Mouse (Mus musculus) brain, adult 2 months (tissue): ENCODE results near the gene Sctr.
A peak's percentile ranks its signal among the peaks of the same experiment; 100 is the strongest.

Experiments
- DNase-seq: peaks from one replicate; pipeline ENCODE4 v3.0.0; 2011; ENCODE audit warnings: low read depth, low spot score

Sctr gene

DNA sequence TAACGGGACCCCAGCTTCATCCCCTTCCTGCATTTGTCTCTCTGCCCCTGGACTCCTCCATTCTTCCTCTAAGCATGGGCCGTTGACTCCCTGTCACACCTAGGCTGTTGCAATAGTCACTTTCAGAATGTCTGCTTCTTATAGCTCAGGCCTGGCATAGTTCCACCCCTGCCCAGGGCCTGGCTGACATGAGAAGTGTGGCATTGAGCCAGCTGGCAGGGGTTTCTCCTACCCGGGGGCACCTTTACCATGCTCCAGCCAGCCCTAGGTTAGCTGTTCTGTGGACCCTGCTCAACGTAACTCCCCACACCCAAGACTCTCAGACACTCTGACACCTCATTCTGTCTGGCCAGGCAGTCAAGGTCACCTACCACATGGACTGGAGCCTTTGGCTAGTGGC, 21.0 kb downstream of the Sctr start:
- DNase-seq, result no peak

GRCm38 (mm10) chr1:120030474-120030873, 23.8 kb downstream of the Sctr start:
- DNase-seq, result peak; percentile 78

DNA sequence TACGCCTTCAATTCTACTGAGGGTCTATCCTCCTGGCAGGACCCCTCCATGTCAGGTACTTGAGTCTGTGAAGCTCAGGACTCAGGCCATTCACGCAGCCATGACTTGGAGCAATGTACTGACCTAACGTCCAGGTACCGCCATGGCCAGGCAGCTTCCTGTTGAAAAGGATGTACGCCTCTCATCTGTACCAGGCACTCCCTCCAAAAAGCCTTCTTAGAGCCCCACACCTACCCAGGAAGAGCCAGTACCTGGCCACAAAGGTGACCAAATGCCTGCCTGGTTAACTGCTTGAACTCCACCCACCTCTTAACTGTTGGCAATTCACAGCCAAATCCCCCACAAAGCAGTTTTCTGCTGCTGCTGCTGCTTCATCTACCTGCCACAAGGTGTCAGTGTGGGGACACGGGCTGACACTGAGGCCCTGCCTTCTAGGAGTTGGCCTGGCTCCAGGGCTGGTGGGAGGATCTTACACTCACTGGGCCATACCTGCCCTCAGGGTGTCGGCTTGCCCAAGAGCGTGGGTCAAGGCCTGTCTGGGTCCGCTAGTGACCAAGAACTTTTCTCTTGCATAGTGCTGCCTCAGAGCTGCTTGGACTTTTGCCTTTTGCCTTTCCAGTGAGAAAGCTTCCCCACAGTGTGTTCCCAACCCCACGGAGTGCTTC, 26.2 kb downstream of the Sctr start:
- DNase-seq, result peak; percentile 82

DNA sequence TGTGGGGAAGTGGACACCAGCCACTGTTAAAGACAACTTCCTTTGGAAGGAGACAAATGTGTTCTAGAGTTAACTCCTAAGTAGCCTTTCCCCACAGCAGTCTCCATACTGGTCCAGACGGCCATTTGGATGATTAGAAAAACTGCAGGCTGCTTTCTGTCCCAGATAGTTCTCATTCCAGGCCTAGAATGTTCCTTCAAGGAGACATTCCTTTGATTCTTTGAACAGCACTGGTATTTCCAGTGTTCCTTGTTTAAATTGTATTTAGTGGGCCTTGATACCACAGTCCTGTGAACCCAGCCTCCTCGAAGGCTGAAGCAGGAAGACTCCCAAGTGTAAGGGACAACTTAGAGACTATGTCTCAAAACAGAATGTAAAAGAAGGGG, 26.8 kb downstream of the Sctr start:
- DNase-seq, result no peak

DNA sequence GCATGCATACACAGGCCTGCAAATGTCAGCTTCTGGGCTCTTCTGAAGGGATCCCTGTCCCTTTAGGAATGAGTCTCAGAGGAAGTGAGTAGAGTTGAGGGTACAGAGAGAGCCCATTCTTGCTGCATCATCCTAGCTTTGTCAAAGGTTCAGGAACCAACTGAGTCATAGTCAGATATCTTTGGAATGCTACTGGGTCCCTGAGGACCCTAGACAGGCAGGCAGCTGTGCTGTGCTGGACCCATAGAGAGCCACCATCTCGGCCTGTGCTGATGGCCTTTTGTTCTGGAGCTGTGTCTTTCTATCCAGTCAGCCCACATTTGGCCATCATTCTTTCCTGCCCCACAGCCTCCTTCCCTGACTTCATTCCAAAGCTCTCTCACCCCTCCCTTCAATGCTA, 28.1 kb downstream of the Sctr start:
- no peak for DNase-seq

- DNase-seq, result no peak
These were observed 28.9 kb downstream of the Sctr start for GRCm38 (mm10) chr1:120035456-120036034.

GRCm38 (mm10) chr1:120037021-120037683, 30.5 kb downstream of the Sctr start:
- DNase-seq, result peak; percentile 35

DNA sequence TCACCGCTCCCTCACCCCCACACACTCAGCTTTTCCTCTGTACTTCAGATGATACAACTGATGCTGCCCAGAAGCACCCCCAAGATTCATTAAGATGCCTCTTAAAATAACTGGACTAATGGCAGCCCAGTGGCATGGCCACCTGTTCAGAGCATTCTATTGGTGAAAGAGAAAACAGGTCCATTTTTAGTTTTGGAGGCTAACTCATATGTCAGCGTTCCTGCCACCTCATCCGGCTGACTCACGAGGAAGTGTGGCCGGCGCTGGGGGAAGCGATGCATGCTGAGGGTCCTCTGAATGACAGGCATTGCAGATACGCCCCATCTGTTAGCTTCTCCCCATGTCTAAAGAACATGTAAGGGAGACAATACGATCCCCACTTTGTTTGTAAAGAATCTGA, 31.9 kb downstream of the Sctr start:
- no peak for DNase-seq

GRCm38 (mm10) chr1:120042421-120042820, 35.7 kb downstream of the Sctr start:
- DNase-seq, result no peak

- DNase-seq, result no peak
These were observed 37.9 kb downstream of the Sctr start for GRCm38 (mm10) chr1:120044584-120044983.

DNA sequence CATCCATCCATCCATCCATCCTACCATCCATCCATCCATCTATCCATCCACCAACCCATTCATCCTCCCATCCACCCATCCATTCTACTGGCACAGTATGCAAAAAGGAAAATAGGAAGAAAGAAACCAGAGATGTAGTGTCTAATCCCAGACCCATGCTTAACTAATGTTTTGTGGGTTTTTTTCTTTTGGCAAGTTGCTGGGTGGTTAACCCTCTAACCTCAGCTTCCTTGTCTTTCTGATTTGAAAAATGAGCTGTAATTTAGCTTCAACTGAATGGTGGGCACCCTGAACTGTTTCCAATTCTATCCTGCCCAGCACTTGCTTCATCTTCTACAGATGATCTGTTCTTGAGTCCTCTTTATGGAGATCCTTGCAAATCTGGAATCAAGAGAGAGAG, 40.6 kb downstream of the Sctr start:
- DNase-seq, result no peak

- DNase-seq, result no peak
These were observed 44.4 kb downstream of the Sctr start for GRCm38 (mm10) chr1:120051070-120051469.

DNA sequence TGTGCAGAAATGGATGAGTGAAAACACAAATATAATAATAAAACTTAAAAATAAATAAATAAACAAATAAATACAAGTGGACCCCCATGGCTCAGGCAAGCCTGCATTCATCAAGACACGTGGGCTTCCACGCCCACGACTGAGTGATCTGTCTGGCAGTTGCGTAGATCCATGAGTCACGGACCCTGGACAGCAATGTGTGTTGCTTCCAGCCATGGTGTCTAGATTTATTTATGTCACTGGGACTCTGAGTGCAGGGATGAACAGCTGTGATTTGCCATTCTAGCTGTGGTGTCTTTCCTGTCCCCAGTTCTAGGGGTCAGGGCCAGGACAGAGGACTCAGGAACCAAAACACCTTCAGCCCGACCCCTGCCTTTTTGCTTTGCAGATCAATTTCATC, 48.3 kb downstream of the Sctr start:
- peak; percentile 59 for DNase-seq

DNA sequence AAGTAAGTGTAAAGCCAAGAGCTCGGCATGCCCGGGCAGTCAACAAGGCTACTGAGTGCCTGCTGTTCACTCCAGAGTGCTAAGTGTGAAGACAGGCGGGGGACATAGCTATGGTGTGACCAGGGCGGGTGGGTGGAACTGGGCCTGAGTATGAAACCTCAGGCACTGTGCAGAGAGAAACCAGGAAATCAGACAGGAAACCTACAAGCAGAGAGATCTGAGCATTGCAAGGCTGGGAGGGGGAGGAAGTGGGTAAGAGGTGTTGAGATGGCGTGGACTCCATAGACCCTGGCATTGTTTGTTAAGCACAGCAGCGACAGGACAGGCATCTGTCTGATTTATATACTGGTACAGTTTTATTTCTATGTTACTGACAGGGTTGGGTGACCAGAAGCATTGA, 48.8 kb downstream of the Sctr start:
- DNase-seq, result peak; percentile 16

- DNase-seq, result no peak
These were observed 49.5 kb downstream of the Sctr start for GRCm38 (mm10) chr1:120056236-120056635.

GRCm38 (mm10) chr1:120057044-120057443, 50.4 kb downstream of the Sctr start:
- DNase-seq, result peak; percentile 59

DNA sequence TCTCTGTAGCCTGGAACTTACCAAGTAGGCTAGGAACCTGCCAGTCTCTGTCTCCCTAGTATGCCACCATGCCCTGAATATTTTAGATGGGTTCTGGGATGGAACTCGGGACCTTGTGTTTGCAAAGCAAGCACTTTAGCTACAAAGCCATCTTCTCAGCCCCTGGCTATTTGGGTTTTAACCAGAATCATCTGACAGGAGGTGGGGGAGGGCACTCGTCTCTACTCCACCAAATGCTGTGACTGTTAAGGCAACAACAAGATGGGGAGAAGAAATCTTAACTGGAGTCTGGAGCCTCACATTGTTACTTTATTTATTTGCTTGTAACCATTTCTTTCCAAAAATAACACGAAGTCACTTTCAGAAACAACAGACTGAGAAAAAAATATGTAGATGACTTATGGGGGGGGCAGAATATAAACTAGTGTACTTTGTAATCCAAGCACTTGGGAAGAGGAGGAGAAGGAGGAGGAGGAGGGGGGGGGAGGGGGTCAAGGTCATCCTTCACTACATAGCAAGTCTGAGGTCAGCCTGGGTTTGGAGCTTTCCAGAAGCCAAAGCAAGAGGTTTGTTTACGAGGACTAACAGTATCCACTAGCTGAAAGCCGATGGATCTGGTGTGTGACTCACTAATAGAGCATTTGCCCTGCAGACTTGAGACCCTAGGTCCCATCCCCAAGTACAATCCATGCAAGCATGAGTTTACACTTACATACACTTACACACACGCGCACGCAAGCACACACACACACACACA, 51.2 kb downstream of the Sctr start:
- no peak for DNase-seq

DNA sequence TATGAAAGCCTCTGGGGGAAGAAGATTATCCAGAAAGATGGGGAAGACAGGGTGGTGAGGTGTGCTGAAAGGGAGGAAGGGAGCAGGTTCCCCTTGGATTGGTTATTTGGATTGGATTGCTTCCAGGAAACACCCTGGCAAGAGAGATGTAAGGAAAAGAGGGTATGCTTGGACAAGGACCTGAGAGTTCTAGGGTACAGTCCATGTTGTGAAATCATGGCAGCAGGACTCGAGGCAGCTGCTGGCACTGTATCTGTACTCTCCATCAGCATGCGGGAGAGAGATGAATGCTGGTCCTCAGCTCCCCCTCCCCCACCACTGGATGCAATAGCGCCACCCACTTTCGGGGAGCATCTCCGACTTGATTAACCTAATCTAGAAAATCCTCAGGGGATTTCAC, 54.0 kb downstream of the Sctr start:
- no peak for DNase-seq

DNA sequence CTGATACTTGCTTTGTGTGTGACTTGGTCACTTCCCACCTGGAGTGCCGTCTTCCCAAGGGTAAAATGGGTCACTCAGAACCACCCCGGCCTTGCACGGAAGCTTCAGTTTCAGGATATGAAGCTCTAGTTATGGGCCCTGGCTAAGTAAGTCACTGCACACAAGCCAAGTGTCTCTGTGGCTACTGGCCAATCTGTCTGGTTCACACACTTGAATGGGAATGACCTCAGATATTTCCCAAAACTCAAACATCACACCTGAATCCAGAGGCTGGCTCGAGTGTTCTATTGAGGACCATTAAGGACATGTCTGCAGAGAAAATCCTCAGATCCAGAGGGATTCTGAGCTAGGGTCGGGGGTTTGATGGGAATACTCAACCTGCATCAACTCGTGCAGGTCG, 55.5 kb downstream of the Sctr start:
- no peak for DNase-seq

- DNase-seq, result no peak
These were observed 57.5 kb downstream of the Sctr start for GRCm38 (mm10) chr1:120064036-120064682.

DNA sequence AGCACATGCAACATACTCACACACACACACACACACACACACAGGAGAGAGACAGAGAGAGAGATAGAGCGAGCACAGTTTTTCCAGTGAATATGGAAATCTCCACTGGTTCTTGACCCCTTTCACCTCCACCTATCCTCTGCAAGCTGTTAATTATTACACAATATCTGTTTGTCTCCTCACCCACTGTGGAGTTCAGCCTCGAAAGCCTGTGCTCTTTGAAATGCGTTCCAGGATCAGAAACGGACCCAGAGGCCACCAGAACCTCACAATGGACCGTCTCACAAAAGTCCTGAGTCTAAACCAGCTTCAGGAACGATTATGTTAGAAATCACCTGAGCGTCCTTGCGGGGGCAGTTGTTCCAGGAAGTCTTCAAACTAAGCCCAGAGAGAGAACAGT, 59.5 kb downstream of the Sctr start:
- DNase-seq, result no peak

DNA sequence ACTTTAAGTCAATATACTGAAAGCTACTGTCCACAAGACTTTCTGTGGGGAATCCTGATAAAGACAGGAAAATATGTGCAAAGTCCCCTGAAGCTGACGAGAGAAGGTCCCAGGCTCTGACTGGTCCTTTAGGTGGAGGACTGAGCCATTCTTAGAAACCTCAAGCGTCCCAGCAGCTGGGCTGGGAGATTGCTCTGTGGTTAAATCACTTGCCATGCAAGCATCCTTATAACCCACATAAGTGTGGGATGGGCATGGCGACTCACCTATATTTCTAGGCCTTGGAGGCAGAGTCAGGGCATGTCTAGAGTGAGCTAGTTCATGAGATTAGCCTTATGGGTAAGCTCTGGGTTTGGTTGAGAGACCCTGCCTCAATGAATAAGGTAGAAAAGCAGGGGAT, 59.9 kb downstream of the Sctr start:
- DNase-seq, result no peak
